Mouse (Mus musculus) layer of hippocampus, postnatal 10 days (tissue): ENCODE measurements at regions not wholly inside any gene's neighbourhood (a gene's known extent, or its start where the extent isn't known, plus 50 kb on each side); places are given as distances from the start of the nearest gene placed in this dataset.

Source experiments
- microRNA-seq, 2 experiments: library from miRNA; unstranded; fragments of <30 nt; microRNA quantifications; one replicate each; pipeline ENCODE4 v1.2.0; 2021

Small RNA genes lying in the stretch of these regions (microRNA-seq; reads per million reads assigned to microRNA genes)
- gene Gm22368, result 0 reads per million in 2 experiments
- gene Gm44376, result 0 reads per million in 2 experiments
